Mouse (Mus musculus) E14TG2a.4 (cell line): ENCODE data around the gene Kirrel.

Experiments used
- H3K27me3 ChIP-seq: 2 replicates; pipeline ENCODE4 v1.6.1; 2014; ENCODE audit warnings: low read length, control low read depth; ENCODE audit not compliant: insufficient read depth
- H3K36me3 ChIP-seq: 2 replicates; pipeline ENCODE4 v1.6.1; 2014; ENCODE audit warnings: low read length, control low read depth; ENCODE audit not compliant: insufficient read depth
- H3K4me1 ChIP-seq: replicated peaks from 2 replicates; pipeline ENCODE4 v1.6.1; 2014; ENCODE audit warnings: low read depth, low read length, control low read depth
- H3K4me3 ChIP-seq: replicated peaks from 2 replicates; pipeline ENCODE4 v1.5.1; 2014; ENCODE audit warnings: mild to moderate bottlenecking, low read length
- H3K9me3 ChIP-seq: 2 replicates; pipeline ENCODE4 v1.6.1; 2014; ENCODE audit warnings: low read length, control low read depth
- CTCF ChIP-seq: conservative IDR thresholded peaks from 2 replicates; pipeline ENCODE4 v1.5.1; 2014; ENCODE audit warnings: low read length
- NANOG ChIP-seq: IDR thresholded peaks from 2 replicates; pipeline ENCODE4 v1.6.1; 2014; ENCODE audit warnings: borderline replicate concordance, low read length, mixed read lengths
- POU5F1 ChIP-seq: IDR thresholded peaks from 2 replicates; pipeline ENCODE4 v1.6.1; 2014; ENCODE audit warnings: low read length, borderline replicate concordance

Gene Kirrel

DNA sequence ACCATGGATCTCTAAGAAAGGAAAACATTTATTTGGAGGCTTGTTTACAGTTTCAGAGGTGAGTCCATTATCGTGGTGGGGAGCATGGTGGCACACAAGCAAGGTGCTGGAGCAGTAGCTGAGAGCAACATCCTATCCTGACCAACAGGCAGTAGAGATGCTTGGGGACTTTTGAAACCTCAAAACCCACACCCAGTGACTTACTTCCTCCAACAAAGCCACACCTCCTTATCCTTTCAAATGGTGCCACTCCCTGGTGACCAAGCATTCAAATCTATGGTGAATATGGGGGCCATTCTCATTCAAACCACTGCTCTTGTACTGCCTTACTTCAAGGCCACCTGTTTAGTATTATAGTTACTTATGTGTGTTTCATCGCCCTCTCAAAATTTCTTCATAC is 20.0 kb upstream of the Kirrel start:
- Histone ChIP-seq H3K9me3 (no peaks in the 10 kb centered on the region), H3K36me3 (no peaks in the 10 kb centered on the region), H3K4me1 (peaks cover 85% of the 10 kb centered on the region), H3K27me3 (no peaks in the 10 kb centered on the region), H3K4me3 (0 out of 2 replicates have a peak overlapping the region, but pooled peaks have one; percentile 29)
- TF ChIP-seq POU5F1 (0 out of 2 replicates have a peak, but pooled peaks have one; percentile 59), CTCF (no peak)

DNA sequence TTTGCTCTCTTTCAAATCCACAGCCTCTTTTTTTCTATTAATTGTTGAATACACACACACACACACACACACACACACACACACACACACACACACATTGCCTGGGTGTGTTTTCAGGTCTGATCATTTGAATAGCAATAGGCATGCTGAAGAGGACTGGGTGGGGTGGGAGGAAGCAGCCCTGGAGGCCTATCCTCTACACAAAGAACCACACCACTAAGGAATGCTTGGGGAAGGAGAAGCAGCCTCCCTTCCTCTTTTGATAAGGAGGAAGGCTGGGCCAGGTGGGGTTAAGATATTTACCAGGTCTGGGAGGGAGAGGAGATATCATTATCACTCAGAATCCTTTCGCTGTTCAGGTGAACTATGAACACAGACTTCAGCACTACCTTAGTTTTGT is 19.2 kb upstream of the Kirrel start:
- Histone ChIP-seq H3K4me1 (peaks cover 93% of the 10 kb centered on the region), H3K4me3 (no peak overlapping the region)

DNA sequence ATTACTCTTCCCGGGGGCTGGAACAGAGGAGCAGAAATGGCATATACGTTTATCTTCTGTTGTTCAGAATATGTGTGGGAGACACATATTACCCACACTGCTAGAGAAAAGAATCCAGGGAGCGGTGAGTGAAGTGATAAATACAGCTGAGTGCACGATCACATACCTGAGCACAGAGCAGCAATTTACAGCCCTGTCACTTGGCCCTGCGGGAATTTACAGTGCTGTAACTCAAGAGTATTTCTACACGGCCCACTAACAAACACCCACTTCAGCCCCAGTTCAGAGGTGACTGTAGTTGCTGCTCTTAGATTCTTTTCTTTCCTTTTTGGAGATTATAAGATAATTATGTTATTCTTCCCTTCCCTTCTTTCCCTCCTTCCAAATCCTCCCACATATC is 18.8 kb upstream of the Kirrel start:
- Histone ChIP-seq H3K4me3 (peak overlapping the region; percentile 21; the same call in 1 of the 2 replicates), H3K27me3 (no peaks in the 10 kb centered on the region), H3K4me1 (peaks cover 92% of the 10 kb centered on the region), H3K36me3 (no peaks in the 10 kb centered on the region), H3K9me3 (no peaks in the 10 kb centered on the region)
- TF ChIP-seq CTCF (no peak), POU5F1 (no peak), NANOG (no peak)

More for the DNA sequence above, 19.2 kb upstream of the Kirrel start:
- TF ChIP-seq POU5F1: no peak
- TF ChIP-seq NANOG: no peak
- Histone ChIP-seq H3K36me3 (no peaks in the 10 kb centered on the region), H3K9me3 (no peaks in the 10 kb centered on the region), H3K27me3 (no peaks in the 10 kb centered on the region)

DNA sequence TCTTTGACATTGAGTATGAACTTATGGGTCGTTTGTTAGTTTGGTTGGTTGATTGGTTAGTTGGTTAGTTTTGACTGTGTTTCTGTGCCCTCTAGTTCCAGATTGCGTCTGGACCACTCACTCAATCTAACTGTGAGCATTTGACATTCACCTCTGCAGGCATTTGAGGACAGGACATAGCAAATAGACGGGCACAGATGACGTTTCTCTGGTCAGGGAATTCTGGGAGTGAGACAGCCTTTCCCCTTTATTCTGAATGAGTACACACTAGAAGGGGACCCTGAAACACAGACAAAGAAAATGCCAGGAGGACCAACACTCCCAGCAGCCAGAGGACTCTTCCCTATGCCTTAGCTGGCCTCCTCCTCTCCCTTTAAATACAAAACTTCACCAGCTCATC is 2.1 kb upstream of the Kirrel start:
- no peak for TF ChIP-seq POU5F1
- TF ChIP-seq NANOG: no peak
- Histone ChIP-seq H3K4me3 (no peak overlapping the region), H3K27me3 (peaks cover 24% of the 10 kb centered on the region), H3K36me3 (no peaks in the 10 kb centered on the region), H3K4me1 (peaks cover 47% of the 10 kb centered on the region), H3K9me3 (no peaks in the 10 kb centered on the region)

DNA sequence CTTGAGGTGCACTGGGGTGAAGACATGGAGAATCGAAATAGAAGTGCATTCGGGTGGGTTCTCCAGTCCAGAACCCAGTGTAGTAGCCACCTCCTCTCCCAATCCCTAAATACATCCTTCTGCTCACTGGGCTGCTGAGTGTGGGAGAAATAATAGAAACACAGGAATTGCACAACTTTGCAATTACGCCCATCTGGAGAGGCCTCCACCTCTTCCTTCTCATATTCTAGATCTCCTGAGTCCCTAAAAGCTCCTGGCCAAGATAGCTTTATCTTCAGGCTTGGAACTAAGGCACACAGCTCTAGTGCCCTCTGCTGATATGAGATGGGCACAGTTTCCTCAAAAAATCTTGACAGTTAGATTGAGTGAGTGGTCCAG is 880 bp upstream of the Kirrel start:
- Histone ChIP-seq H3K36me3 (no peaks in the 10 kb centered on the region), H3K4me3 (peak overlapping the region; percentile 86), H3K27me3 (peaks cover 30% of the 10 kb centered on the region), H3K4me1 (peaks cover 54% of the 10 kb centered on the region), H3K9me3 (no peaks in the 10 kb centered on the region)
- no peak for TF ChIP-seq NANOG
- peak; percentile 24 for TF ChIP-seq CTCF

DNA sequence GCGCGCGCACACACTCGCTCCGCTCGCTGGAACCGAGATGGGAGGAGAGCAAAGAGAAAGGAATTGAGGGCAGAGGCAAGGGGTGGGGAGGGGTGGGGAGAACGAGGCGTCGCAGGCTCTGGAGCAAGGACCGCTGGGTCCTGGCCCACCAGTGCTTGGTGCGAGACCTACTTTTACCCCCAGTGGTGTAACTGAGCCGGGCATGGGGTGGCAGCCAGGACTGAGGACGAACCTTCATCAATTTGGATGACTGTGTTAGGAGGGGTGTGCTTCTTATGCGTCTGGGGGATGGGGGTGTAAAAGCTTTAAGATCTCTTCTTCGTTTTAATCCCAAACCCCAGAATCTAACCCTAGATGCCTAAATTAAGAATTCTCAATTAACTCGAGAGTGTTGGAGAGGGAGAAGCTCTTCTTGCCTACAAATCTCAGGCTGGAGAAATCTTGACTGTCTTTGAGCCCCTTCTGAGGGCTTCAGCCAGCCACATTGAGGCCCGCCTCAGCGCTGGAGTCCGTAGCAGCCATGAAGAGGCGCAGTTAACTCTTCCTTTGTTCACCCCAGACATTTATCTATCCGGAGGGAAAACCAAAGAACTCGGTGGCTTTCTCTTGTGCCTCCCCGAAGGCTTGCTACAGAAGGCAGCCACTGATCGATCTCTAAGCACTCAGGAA is 356 bp upstream of the Kirrel start:
- no peaks in the 10 kb centered on the region for H3K9me3 ChIP-seq
- peak overlapping the region; percentile 86 for H3K4me3 ChIP-seq
- peaks cover 30% of the 10 kb centered on the region for H3K27me3 ChIP-seq
- no peak for TF ChIP-seq CTCF
- TF ChIP-seq NANOG: no peak
- no peak for TF ChIP-seq POU5F1
- H3K4me1 ChIP-seq: peaks cover 53% of the 10 kb centered on the region
- H3K36me3 ChIP-seq: no peaks in the 10 kb centered on the region

DNA sequence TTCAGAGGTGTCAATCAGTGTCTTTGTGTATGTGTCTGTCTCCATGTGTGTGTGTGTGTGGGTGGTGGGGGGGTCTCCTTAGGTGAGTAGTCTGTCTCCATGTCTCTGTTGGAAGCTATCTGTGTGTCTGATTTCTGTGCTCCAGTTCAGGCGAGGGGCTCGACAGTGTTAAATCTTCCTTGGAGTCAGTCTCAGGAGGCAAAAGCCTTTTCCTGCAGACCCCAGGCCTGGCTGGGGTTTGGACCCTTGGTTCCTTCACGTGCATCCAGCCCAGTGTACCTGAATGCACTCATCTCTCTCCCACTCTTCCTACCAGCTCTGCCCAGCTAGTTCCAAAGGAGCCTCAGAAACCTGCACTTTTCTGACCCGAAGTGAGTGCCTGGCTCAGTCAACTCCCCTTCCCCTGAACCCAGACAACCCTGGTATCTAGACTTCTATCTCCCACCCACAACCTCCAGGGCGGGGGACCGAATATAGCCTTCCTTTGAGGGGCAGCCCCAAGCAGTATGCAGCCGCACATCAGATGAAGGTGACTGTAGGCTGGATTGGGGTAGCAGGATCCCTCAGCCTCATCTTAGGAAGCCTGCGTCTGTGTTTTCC is 961 bp downstream of the Kirrel start:
- TF ChIP-seq NANOG: no peak
- no peak for TF ChIP-seq CTCF
- no peak for TF ChIP-seq POU5F1
- Histone ChIP-seq H3K9me3 (no peaks in the 10 kb centered on the region), H3K27me3 (peaks cover 30% of the 10 kb centered on the region), H3K4me1 (peaks cover 52% of the 10 kb centered on the region), H3K36me3 (no peaks in the 10 kb centered on the region), H3K4me3 (peak overlapping the region; percentile 86)

DNA sequence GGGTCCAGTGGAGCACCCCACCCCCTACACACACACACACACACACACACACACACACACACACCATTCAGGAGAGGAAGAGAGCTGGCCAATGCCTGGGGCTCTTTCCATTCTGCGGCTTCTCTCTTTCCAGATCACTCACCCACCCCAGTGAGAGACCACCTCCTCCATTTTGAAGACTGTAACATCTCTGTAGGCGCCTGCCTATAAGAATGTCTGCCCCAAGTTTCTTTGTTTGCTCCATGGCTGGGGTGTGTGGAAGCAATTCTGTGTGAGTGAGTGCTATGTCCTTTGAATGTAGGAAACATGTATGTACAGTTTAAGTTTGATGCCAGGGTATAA is 1.5 kb downstream of the Kirrel start:
- H3K4me3 ChIP-seq: peak overlapping the region; percentile 86
- H3K9me3 ChIP-seq: no peaks in the 10 kb centered on the region
- H3K27me3 ChIP-seq: peaks cover 30% of the 10 kb centered on the region
- no peaks in the 10 kb centered on the region for H3K36me3 ChIP-seq
- peaks cover 57% of the 10 kb centered on the region for H3K4me1 ChIP-seq
- no peak for TF ChIP-seq POU5F1
- no peak for TF ChIP-seq CTCF
- no peak for TF ChIP-seq NANOG
